16 mouse cellular contexts compared by ENCODE assay signal in genomic region chr16:21281958-21282730, GRCm38 (mm10).
DNase-seq lines count a peak whose midpoint lies in the region; ATAC-seq and TF ChIP-seq lines count a peak whose summit lies in the region.
"Had no signal": no experiment of that assay in that cellular context is flagged by ENCODE, and none has a peak within 500 bp of the region (broad histone marks: within the 10 kb centered on the region; RNA-seq: fewer than 3 reads in every experiment).

No protein-coding gene starts in this region.

- peaks cover 19% of the 10 kb centered on the region; the same call in 1 of the 2 replicates for H3K27me3 ChIP-seq in heart, embryonic 10.5 days (ENCODE audit: insufficient read depth, poor library complexity, severe bottlenecking)
- H3K27me3 ChIP-seq in neural tube, embryonic 12.5 days (replicated peaks) = 0 out of 2 replicates have a peak, but pooled peaks cover 4% of the 10 kb centered on the region
- H3K27me3 ChIP-seq in limb, embryonic 14.5 days (ENCODE audit: control insufficient read depth, insufficient read depth, low read length) = no peaks in the 10 kb centered on the region
- H3K27me3 ChIP-seq: embryonic facial prominence, embryonic 13.5 days; hindbrain, embryonic 15.5 days had no signal

- DNase-seq in heart, embryonic 10.5 days (ENCODE audit: low spot score) = no peak
- DNase-seq in heart, postnatal 36 days = no peak
- no peak for DNase-seq in neural tube, embryonic 10.5 days (ENCODE audit: extremely low spot score, low spot score)
- DNase-seq in limb, embryonic 14.5 days (ENCODE audit: low spot score) = peak; percentile 15
- no peak for DNase-seq in gastrocnemius, postnatal 36 days
- no peak for DNase-seq in ovary, postnatal 14 days (ENCODE audit: low spot score)
- DNase-seq in thymus, postnatal 14 days = no peak
- DNase-seq: adrenal gland, postnatal 14 days; gastrocnemius, postnatal 10 days; thymus, postnatal 4 days had no signal

- peak overlapping the region; percentile 46 for H3K4me2 ChIP-seq in neural tube, embryonic 12.5 days (replicated peaks)
- H3K4me2 ChIP-seq in limb, embryonic 14.5 days (replicated peaks; ENCODE audit: low read depth, low read length, severe bottlenecking) = no peak overlapping the region
- H3K4me2 ChIP-seq: embryonic facial prominence, embryonic 13.5 days; hindbrain, embryonic 15.5 days; liver, embryonic 15.5 days had no signal

- no peaks in the 10 kb centered on the region for H3K36me3 ChIP-seq in heart, embryonic 10.5 days
- no peaks in the 10 kb centered on the region for H3K36me3 ChIP-seq in neural tube, embryonic 12.5 days
- no peaks in the 10 kb centered on the region for H3K36me3 ChIP-seq in limb, embryonic 14.5 days (ENCODE audit: control insufficient read depth, insufficient read depth, low read length)
- H3K36me3 ChIP-seq: embryonic facial prominence, embryonic 13.5 days; forebrain, embryonic 10.5 days; hindbrain, embryonic 15.5 days; liver, embryonic 15.5 days had no signal

- no peak for TF ChIP-seq POLR2A in limb, embryonic 14.5 days (IDR thresholded peaks at IDR 0.05; ENCODE audit: borderline replicate concordance, extremely low read depth, insufficient read depth, insufficient read length)

- ATAC-seq in neural tube, embryonic 12.5 days (ENCODE audit: low FRiP score, low read depth) = peak; percentile 14; the same call in 1 of the 2 replicates
- ATAC-seq in limb, embryonic 14.5 days (ENCODE audit: low FRiP score, low read depth) = peak; percentile 49; the same call in 1 of the 2 replicates

- H3K4me1 ChIP-seq in heart, embryonic 10.5 days = peaks cover 75% of the 10 kb centered on the region
- peaks cover 18% of the 10 kb centered on the region for H3K4me1 ChIP-seq in neural tube, embryonic 12.5 days
- H3K4me1 ChIP-seq in limb, embryonic 14.5 days (ENCODE audit: control insufficient read depth, insufficient read depth, low read length) = peaks cover 32% of the 10 kb centered on the region

- peak overlapping the region; percentile 23 for H3K4me3 ChIP-seq in heart, embryonic 10.5 days
- H3K4me3 ChIP-seq in neural tube, embryonic 12.5 days = no peak overlapping the region
- H3K4me3 ChIP-seq in limb, embryonic 14.5 days (replicated peaks; ENCODE audit: low read length) = no peak overlapping the region
- H3K4me3 ChIP-seq: embryonic facial prominence, embryonic 13.5 days; forebrain, embryonic 10.5 days; hindbrain, embryonic 15.5 days; liver, embryonic 15.5 days had no signal

- H3K9me3 ChIP-seq in heart, embryonic 10.5 days = no peaks in the 10 kb centered on the region
- H3K9me3 ChIP-seq in neural tube, embryonic 12.5 days = 0 out of 2 replicates have a peak, but pooled peaks cover 4% of the 10 kb centered on the region
- no peaks in the 10 kb centered on the region for H3K9me3 ChIP-seq in limb, embryonic 14.5 days (ENCODE audit: control insufficient read depth, low read length)
- H3K9me3 ChIP-seq: embryonic facial prominence, embryonic 13.5 days; hindbrain, embryonic 15.5 days; liver, embryonic 15.5 days had no signal

- no peak overlapping the region for H3K9ac ChIP-seq in neural tube, embryonic 12.5 days
- H3K9ac ChIP-seq in limb, embryonic 14.5 days (ENCODE audit: low read depth, low read length, severe bottlenecking) = no peak overlapping the region
- H3K9ac ChIP-seq: embryonic facial prominence, embryonic 13.5 days; hindbrain, embryonic 15.5 days; liver, embryonic 15.5 days had no signal

- 5% methylated on average over 16 of the region's 20 CpGs for WGBS in heart, embryonic 10.5 days
- 6% methylated on average over 19 of the region's 20 CpGs for WGBS in neural tube, embryonic 12.5 days
- 6% methylated on average over 13 of the region's 20 CpGs for WGBS in limb, embryonic 14.5 days

- peak overlapping the region; percentile 42; the same call in 1 of the 2 replicates for H3K27ac ChIP-seq in heart, embryonic 10.5 days
- no peak overlapping the region for H3K27ac ChIP-seq in neural tube, embryonic 12.5 days
- no peak overlapping the region for H3K27ac ChIP-seq in limb, embryonic 14.5 days (replicated peaks; ENCODE audit: low read depth, low read length)
- H3K27ac ChIP-seq: embryonic facial prominence, embryonic 13.5 days; forebrain, embryonic 10.5 days; hindbrain, embryonic 15.5 days; liver, embryonic 15.5 days; macrophage had no signal

- intact Hi-C loops in heart, postnatal 36 days (cut with DNase I) = no loop called here
- intact Hi-C loops in gastrocnemius, postnatal 36 days (cut with DNase I) = no loop called here
